Mouse (Mus musculus): ENCODE measurements around the gene Nfyb.

The Nfyb gene

DNA sequence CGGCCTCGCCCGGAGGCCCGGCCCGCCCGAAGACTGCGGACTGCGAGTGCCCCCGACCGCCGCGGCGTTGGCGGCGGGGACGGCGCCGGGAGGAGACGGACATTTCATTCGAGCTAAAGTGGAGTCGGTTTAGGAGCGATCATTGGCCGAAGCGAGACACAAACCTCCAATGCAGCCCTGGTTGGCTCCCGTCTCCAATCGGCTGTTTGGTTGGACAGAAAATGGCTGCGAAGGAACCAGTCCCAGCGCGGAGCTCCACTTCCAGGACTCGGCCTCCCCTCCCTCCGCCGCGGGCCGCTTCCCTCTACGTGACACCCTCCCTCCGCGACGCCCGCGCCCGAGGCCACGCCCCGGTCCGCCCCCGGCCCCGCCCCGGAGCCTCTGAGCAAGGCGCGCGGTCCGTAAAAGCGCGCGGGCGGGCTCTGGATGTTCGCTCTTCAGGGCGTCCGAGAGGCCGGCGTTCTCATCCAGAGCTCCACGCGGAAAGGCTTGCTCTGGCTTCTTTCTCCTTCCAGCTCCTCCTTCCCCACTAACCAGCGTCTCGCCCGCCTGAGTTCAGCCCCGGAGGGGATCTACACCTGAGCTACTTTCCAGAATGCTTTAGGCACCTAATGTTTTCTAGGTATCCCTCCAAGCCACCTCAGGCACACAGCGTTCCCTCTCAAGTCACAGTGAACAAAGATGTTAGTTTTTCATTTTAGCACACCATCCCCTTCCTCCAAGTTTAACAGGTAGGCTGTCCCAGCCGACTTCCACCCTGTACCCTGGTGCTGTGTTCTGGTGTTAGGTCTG, at the start of gene Nfyb:
Gene Nfyb (minus strand): TSS at position 305 of the 792 bp plus-strand sequence.
- peak; percentile 98 for DNase-seq (ENCODE audit: low read depth)

DNA sequence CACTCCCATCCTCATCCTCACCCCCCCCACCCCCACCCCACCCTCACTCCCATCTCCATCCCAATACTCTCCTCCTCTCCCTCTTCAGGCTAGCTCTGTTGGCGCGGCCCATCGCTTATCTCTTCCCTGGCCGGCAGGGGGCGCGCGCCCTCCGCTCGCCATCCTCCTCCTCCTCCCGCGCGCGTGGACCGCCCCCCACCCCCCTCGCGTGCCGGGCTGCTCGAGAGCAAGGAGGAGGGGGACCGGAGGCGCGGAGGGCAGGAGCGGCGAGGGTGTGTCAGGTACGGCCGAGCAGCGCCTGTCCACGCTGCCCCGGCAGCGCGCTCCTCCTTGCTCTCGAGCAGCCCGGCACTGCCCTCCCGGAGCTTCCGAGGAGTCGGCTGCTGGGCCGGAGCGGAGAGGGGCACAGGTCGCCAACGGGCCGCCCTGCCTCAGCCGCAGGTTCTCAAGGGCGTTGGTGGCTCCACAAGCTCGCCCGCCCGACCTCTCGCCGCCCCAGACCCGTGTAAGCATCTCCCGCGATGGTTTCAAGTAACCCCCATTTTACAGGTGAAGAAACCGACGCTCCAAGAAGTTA, 48.0 kb upstream of the Nfyb start:
- peak; percentile 50 for DNase-seq (ENCODE audit: low read depth)

- DNase-seq (ENCODE audit: low read depth), result no peak
Measured at GRCm38 (mm10) chr10:82809352-82809751, 45.4 kb upstream of the Nfyb start.

DNA sequence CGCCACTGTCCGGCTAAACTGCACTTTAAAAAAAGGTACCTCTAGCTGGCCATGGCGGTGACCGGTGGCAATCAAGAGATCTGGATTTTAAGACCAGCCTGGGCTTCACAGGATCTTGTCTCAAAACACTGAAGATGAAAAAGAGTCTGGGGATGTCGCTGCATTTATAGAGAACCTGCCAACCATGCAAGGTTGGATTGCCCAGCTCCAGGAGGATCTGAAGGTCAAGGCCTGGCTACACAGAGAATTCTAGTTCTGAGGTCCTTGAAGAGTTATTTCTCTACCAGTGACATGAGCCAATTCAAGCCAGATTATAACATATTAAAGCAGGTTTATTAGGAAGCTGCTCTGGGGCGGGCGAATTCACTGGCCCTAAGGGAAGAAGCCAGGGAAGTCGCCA, 44.9 kb upstream of the Nfyb start:
- no peak for DNase-seq (ENCODE audit: low read depth)

- no peak for DNase-seq (ENCODE audit: low read depth)
Measured at GRCm38 (mm10) chr10:82808155-82808554, 44.2 kb upstream of the Nfyb start.

DNA sequence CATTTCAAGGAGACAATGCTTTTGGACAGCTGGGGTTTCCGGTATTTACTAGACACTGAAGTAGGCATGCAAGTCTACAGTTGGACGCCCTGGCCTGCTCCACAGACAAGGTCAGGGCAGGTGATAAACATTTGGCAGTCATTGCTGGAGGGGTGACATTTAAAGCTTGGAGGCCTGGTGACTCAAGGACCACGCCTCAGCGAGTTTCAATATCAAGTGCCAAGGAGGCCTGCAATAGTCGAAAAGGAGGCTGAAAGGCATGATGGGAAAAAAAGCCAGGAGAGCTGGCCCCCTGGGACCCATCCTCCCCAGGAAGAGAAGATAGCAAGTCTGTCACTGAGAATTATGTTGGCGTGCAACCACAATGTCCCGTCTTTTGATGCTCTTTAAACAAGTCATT, 43.3 kb upstream of the Nfyb start:
- no peak for DNase-seq (ENCODE audit: low read depth)

DNA sequence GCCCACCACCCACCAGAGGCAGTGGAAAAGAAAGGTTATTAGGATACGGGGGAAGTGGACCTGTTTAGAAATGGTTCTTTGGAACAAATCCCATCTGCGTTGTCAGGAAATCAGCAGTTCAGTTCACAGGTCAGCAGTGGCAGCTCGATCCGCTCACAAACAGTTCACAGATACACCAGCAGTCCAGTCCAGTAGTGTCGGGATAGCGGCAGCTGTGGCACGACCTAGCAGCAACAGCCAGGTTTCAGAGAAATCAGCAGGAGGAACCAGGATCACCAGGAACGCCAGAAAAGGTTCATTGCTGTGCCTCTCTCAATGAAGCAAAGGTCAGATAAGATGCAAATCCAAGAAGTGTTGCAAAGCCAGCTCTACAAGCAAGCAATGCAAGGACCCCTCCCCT, 42.5 kb upstream of the Nfyb start:
- no peak for DNase-seq (ENCODE audit: low read depth)

DNA sequence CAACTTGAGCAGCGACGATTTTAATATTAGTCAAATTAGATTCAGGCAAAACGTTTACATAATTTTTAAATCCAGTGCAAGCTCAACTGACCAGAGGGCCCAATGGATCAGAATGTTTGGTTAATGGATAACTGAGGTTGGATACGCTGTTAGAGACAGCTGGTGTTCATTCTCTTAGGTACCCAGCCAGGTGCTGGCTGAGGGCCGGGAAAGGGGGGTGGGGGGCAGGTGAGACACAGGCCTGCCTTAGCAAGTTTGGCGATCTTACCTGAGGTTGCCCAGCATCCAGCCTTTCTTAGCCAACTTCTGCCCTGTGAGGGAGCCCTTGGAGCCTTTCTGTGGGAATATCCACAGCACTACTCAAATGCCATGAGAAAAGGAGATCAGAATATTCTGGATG, 41.2 kb upstream of the Nfyb start:
- no peak for DNase-seq (ENCODE audit: low read depth)

- DNase-seq (ENCODE audit: low read depth), result peak; percentile 49
Measured at GRCm38 (mm10) chr10:82804396-82804795, 40.5 kb upstream of the Nfyb start.

DNA sequence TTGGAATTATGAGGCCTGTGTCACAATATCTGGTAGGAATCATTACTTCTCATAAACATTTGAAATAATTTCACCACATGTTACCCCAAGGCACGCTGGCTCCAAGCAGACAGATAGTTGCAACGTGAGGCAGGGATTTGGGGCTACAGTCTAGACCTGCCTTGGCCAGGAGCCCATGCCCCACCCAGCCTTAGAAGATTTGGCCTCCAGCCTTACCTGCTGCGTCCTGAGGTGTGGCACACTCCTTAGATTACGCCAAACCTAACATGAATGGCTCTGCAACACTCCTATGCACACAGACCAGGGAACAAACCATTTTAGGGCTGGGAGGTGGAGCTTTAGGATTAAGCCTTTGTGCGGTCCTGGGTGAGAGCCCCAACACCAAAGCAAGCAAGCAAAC, 36.1 kb upstream of the Nfyb start:
- no peak for DNase-seq (ENCODE audit: low read depth)

DNA sequence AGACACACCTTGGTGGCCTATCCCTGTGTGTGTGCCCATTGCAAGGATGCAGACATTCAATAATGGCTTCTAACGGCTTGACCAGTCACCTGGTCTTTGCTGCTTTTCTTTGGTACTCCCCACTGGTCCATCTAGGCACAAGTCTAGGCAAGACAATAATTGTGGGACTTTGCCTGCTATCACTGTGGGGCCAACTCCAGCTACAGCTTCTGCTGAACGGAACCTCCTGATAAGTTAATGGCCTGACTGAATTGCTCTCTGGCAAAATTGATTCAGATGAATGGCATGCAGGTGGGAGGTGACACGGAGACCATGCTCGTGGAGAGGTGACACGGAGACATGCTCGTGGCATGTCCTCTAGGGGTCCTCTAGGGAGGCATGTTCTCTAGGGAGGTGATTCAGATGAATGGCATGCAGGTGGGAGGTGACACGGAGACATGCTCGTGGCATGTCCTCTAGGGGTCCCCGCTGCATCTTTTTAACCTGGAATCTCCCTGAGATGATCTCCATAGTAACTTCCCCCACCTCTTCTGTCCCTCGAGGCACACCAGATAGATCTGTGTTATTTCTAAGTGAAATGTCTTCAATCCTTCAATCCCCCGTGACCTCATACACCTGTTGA, 34.5 kb upstream of the Nfyb start:
- no peak for DNase-seq (ENCODE audit: low read depth)

- no peak for DNase-seq (ENCODE audit: low read depth)
Measured at GRCm38 (mm10) chr10:82797119-82797491, 33.2 kb upstream of the Nfyb start.

GRCm38 (mm10) chr10:82796471-82797118, 32.7 kb upstream of the Nfyb start:
- DNase-seq (ENCODE audit: low read depth), result no peak

DNA sequence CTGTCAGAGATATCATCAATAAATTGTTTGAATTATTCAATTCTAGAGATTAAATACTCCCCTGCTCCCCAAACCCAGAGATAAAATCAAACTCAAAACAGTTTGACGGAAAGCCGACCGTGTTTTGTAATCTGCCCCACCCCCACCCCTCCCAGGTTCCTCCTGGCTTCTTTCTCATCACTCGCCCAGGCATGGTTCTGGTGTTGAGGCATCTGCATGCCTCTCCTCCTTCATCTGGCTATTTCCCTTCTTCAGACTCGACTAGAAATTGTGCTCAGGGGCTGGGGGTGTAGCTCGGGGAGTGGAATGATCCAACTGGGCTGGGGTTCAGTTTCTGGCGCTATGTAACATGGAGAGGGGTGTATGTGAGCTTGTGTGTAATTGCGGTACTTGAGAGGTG, 31.8 kb upstream of the Nfyb start:
- peak; percentile 56 for DNase-seq (ENCODE audit: low read depth)

GRCm38 (mm10) chr10:82795071-82795731, 31.3 kb upstream of the Nfyb start:
- peak; percentile 92 for DNase-seq (ENCODE audit: low read depth)

DNA sequence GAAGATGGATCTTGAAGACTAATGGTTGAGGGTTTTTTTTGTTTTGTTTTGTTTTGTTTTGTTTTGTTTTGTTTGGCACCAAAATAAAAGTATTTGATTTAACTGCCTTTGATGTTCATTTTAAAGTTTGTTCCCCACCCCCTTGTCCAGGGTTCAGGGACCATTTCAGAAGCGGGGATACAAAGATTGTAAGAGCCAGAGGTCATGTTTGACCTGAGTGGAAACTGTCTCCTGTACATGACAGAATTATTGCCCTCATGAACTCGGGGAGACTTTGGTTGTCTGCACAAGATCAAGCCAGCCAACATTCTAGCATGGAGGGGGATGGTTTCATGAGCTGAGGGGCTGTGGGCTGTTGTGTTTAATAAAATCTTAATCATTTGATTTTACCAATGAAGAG, 28.4 kb upstream of the Nfyb start:
- DNase-seq (ENCODE audit: low read depth), result no peak

DNA sequence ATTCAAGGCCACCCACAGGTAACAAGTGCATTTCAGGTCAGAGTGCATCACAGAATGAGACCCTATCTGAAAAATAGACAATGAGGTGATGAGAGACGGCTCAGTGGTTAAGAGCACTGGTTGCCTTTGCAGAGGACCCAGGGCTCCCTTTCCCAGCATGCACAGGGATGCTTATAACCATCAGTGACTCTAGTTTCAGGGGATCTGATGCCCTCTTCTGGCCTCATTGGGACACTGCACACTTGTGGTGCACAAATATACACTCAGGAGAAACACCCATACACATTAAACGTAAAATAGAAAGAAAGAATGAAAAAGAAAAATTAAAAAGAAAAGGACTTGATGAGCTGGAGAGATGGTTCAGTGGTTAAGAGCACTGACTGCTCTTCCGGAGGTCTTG, 27.8 kb upstream of the Nfyb start:
- no peak for DNase-seq (ENCODE audit: low read depth)

DNA sequence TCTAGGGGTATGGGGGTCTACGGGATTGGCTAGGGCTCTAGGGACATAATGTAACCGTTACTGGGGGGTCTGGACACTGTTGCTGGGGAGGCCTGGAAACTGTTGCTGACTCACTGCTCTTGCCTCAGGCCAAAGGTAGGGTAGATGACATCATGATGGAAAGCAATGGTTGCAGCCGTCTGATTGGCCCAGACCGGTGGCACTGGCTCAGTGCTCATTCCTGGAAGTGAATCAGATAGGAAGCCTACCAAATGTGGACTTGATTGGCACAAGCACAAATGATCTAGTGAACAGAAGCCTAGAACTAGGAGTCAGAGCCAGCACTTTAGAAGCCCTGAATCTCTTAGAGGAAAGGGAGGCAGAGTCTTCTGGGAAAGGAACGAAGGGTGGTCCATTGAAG, 26.6 kb upstream of the Nfyb start:
- DNase-seq (ENCODE audit: low read depth), result peak; percentile 59

DNA sequence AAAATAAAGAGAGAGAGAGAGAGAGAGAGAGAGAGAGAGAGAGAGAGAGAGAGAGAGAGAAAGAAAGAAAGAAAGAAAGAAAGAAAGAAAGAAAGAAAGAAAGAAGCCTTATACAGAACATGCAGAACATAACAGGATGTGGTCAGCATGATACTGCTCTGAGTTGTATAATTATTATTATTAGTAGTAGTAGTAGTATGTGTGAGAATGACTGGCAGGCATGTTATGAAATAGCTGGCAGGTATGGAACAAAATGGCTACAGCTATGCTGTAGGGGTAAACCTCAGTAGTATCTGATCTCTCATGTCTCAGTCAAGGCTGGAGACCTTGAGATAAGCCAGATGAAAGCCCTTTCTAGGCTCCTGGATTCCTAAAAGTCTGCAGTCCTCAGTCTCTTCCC, 25.2 kb upstream of the Nfyb start:
- no peak for DNase-seq (ENCODE audit: low read depth)

DNA sequence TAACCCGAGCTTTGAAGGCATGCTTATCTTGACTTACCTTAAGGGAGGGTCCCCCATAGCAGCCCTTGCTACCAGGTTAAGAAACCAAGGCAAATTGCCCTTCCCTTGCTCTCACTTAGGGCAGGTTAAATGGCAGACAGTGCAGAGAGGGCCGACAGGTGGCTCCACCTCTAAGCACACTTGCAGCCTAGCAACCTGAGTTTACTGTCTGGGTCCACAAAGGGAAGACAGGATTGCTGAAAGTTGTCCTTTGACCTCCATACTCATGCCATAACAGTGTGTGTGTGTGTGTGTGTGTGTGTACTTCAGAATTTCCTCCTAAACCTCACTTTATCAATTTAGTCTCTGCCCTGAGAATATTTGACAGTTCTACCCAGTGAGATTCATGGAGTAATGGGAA, 18.5 kb upstream of the Nfyb start:
- DNase-seq (ENCODE audit: low read depth), result no peak

DNA sequence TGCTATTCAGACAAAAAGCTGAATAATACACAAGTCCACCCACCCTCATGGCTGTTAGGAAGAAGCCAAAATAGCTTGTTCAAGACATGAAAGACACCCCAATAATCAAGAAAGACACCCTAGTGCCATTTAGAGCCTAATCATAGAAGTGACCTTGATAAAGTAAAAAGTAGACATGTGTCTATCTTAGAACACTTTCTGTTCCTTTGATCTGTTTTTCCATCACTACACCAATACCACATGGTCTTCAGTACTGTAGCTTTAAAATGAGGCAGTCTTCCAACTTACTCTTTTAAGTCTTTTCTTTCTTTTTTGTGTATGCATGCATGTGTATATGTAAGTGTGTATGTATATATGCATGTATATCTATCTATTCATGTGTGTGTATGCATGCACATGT, 16.9 kb upstream of the Nfyb start:
- DNase-seq (ENCODE audit: low read depth), result no peak

DNA sequence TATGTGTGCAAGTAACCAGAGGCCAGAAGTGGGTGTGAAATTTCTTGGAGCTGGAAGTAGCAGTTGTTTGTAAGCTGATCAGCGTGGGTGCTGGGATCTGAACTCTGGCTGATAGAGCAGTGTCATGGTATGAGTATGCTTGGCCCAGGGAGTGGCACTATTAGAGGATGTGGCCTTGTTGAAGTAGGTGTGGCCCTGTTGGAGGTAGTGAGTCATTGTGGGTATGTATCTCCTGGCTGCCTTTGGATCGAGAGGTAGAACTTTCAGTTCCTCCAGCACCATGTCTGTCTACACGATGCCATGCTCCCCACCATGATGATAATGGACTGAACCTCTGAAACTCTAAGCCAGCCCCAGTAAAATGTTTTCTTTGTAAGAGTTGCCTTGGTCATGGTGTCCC, 16.4 kb upstream of the Nfyb start:
- DNase-seq (ENCODE audit: low read depth), result peak; percentile 20

DNA sequence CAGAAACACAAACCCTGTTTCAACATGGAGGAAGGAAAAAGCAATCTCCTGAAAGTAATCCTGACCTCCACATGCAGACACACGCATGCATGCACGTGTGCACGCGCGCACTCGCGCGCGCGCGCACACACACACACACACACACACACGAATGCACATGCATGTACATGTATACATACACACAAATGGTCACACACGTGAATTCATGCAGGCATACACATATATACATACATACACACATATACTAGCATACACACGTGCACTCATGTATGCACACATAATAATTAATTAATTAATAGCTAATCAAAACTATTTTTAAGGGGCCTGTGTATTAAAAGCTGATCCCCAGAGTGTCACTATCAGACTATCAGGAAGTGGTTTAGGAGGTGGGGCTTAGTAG, 15.9 kb upstream of the Nfyb start:
- DNase-seq (ENCODE audit: low read depth), result no peak

Data from NIH3T3 (cell line).